Mouse (Mus musculus): ENCODE measurements around the gene Slc10a6. TPM values are rescaled to one million over a fixed set of nuclear protein-coding genes. Genes with fewer than 3 reads are reported as not detected.

The Slc10a6 gene
- 3.3 and 16.4 TPM in 2 replicates for polyA plus RNA-seq (2012; rRNA removed; ENCODE audit: low replicate concordance)

GRCm38 (mm10) chr5:103629111-103629764 is at the start of gene Slc10a6:
Gene Slc10a6 (minus strand): TSS chr5:103629403.

GRCm38 (mm10) chr5:103655346-103656118 is 26.3 kb upstream of the Slc10a6 start, which contains the start of gene 1700016H13Rik:
Gene 1700016H13Rik (minus strand): TSS chr5:103656010.

Other genes starting within 250 kb of the Slc10a6 start
- gene Ptpn13, start 204.2 kb downstream of the Slc10a6 start, polyA plus RNA-seq (2012; rRNA removed; ENCODE audit: low replicate concordance) = 5.8 and 28.5 TPM in 2 replicates
- 0.14 and 0.22 TPM in 2 replicates for gene 1700016H13Rik, start 26.6 kb upstream of the Slc10a6 start, polyA plus RNA-seq (2012; rRNA removed; ENCODE audit: low replicate concordance)
- 11.5 and 13.8 TPM in 2 replicates for gene Aff1, start 63.0 kb upstream of the Slc10a6 start, polyA plus RNA-seq (2012; rRNA removed; ENCODE audit: low replicate concordance)

Measured in subcutaneous adipose tissue, adult 2 months (tissue).